Mouse (Mus musculus) layer of hippocampus, postnatal 36 days (tissue): ENCODE measurements at regions not wholly inside any gene's neighbourhood (a gene's known extent, or its start where the extent isn't known, plus 50 kb on each side); places are given as distances from the start of the nearest gene placed in this dataset.
A peak's percentile ranks its signal among the peaks of the same experiment; 100 is the strongest.
"Not testable (repeated sequence)": the region's sequence is repeated elsewhere in the genome, so short reads cannot be mapped to it uniquely, and the experiment has no call there.

Experiments
- DNase-seq, 2 experiments: peaks; one replicate each; pipeline ENCODE4 v3.0.0; 2022

- DNase-seq, result no peak
These were observed 956.2 kb downstream of the Diaph3 start for GRCm38 (mm10) chr14:86184663-86185381.

GRCm38 (mm10) chr14:86178517-86178916, 962.5 kb downstream of the Diaph3 start:
- DNase-seq, result no peak

- DNase-seq, result no peak
These were observed 969.9 kb downstream of the Diaph3 start for GRCm38 (mm10) chr14:86171118-86171517.

- peak; percentile 78 to 79 for DNase-seq
These were observed 981.9 kb downstream of the Diaph3 start for GRCm38 (mm10) chr14:86159151-86159550.

GRCm38 (mm10) chr14:86154688-86155087, 986.3 kb downstream of the Diaph3 start:
- DNase-seq, result no peak

GRCm38 (mm10) chr14:86151276-86151675, 989.8 kb downstream of the Diaph3 start:
- no peak for DNase-seq

GRCm38 (mm10) chr14:86150329-86150866, 990.6 kb downstream of the Diaph3 start:
- no peak for DNase-seq

GRCm38 (mm10) chr14:86115254-86116057, 1025.6 kb downstream of the Diaph3 start:
- DNase-seq, result no peak

- DNase-seq, result no peak
These were observed 1039.5 kb downstream of the Diaph3 start for GRCm38 (mm10) chr14:86101497-86101896.

- no peak for DNase-seq
These were observed 1070.5 kb downstream of the Diaph3 start for GRCm38 (mm10) chr14:86070313-86071100.

GRCm38 (mm10) chr14:86069329-86069728, 1071.7 kb downstream of the Diaph3 start:
- no peak for DNase-seq

GRCm38 (mm10) chr14:86067743-86068142, 1073.3 kb downstream of the Diaph3 start:
- no peak for DNase-seq

- DNase-seq, result no peak
These were observed 1077.5 kb downstream of the Diaph3 start for GRCm38 (mm10) chr14:86063620-86063943.

GRCm38 (mm10) chr14:86062885-86063619, 1078.0 kb downstream of the Diaph3 start:
- peak; percentile 11 to 15 for DNase-seq

- no peak for DNase-seq
These were observed 1084.0 kb downstream of the Diaph3 start for GRCm38 (mm10) chr14:86056991-86057390.

GRCm38 (mm10) chr14:86054668-86055067, 1086.4 kb downstream of the Diaph3 start:
- no peak for DNase-seq

GRCm38 (mm10) chr14:86029401-86029800, 1111.6 kb downstream of the Diaph3 start:
- no peak for DNase-seq

GRCm38 (mm10) chr14:86017611-86018010, 1123.4 kb downstream of the Diaph3 start:
- DNase-seq, result not testable (repeated sequence)
